Mouse (Mus musculus) neural tube, embryonic 11.5 days (tissue): ENCODE data around the gene 1110065P20Rik. TPM values are rescaled to one million over a fixed set of nuclear protein-coding genes. Genes with fewer than 3 reads are reported as not detected.

ENCODE experiments used
- ATAC-seq: fragments of 200-750 bp; cut with Nextera tagmentation; 2 replicates; pipeline ENCODE4 v1.8.0; 2017; ENCODE audit warnings: moderate number of reproducible peaks, mild to moderate bottlenecking, moderate TSS enrichment, moderate library complexity; ENCODE audit not compliant: insufficient read depth, low FRiP score, low TSS enrichment
- DNase-seq: peaks from one replicate; pipeline ENCODE4 v3.0.0-alpha.2; 2015; ENCODE audit warnings: low spot score
- H3K27ac ChIP-seq: fragments of 300-500 bp; sonication (generic); 2 replicates; pipeline ENCODE4 v1.5.1; 2014; ENCODE audit warnings: low read depth, mild to moderate bottlenecking, low read length
- H3K27me3 ChIP-seq: fragments of 300-500 bp; sonication (generic); 2 replicates; pipeline ENCODE4 v1.6.1; 2014; ENCODE audit warnings: mild to moderate bottlenecking, low read length, mixed read lengths; ENCODE audit not compliant: control insufficient read depth, insufficient read depth
- H3K36me3 ChIP-seq: fragments of 300-500 bp; sonication (generic); 2 replicates; pipeline ENCODE4 v1.6.1; 2014; ENCODE audit warnings: mild to moderate bottlenecking, low read length, moderate library complexity, mixed read lengths; ENCODE audit not compliant: control insufficient read depth, insufficient read depth
- H3K4me1 ChIP-seq: fragments of 300-500 bp; sonication (generic); 2 replicates; pipeline ENCODE4 v1.6.1; 2014; ENCODE audit warnings: low read length, mixed read lengths; ENCODE audit not compliant: control insufficient read depth, insufficient read depth
- H3K4me2 ChIP-seq: fragments of 300-500 bp; sonication (generic); 2 replicates; pipeline ENCODE4 v1.6.1; 2014; ENCODE audit warnings: low read depth, mild to moderate bottlenecking, moderate library complexity
- H3K4me3 ChIP-seq: fragments of 300-500 bp; sonication (generic); 2 replicates; pipeline ENCODE4 v1.5.1; 2014; ENCODE audit warnings: low read depth, low read length
- H3K9ac ChIP-seq: fragments of 300-500 bp; sonication (generic); 2 replicates; pipeline ENCODE4 v1.6.1; 2014; ENCODE audit warnings: mild to moderate bottlenecking, low read length
- H3K9me3 ChIP-seq: fragments of 300-500 bp; sonication (generic); 2 replicates; pipeline ENCODE4 v1.6.1; 2016; ENCODE audit warnings: low read length; ENCODE audit not compliant: control insufficient read depth
- WGBS: fragments of 180-500 bp; shearing (Covaris S2); extraction: QIAGEN DNeasy Blood & Tissue Kit; methylation state at CpG from one replicate; pipeline ENCODE4 v1.1.7; 2014; 5-methylcytosine and 5-hydroxymethylcytosine counted together
- polyA plus RNA-seq: library from polyadenylated mRNA; unstranded; fragments of >200 nt; fragmentation: Nextera tagmentation; extraction: Ambion mirVana; gene quantifications from 2 replicates; pipeline ENCODE4 v1.2.1, GENCODE M21; 2014

1110065P20Rik gene
- polyA plus RNA-seq, 1 experiment from 2014 or later, result 36.5 TPM

DNA sequence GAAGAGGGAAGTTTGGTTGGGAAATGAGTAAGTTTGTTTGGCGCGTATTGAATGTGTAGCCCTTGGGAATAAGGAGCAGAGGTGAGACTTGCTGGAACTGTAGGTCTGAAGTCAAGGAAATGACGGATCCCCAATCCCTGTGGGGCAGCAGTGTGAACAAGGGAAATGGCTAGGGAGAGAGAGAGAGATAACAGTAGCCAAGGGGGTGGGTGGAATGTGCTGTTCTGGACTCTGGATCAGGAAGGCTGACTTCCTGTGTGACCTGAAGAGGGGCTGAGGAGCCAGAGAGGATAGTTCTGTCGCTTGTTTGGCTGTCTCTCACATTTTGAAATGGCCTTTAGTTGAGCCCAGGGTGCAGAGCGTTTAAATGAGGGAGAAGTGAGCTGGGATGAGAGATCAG is 42.5 kb downstream of the 1110065P20Rik start:
- Histone ChIP-seq H3K36me3 (peaks cover 2% of the 10 kb centered on the region; the same call in 1 of the 2 replicates), H3K27ac (no peak overlapping the region), H3K4me2 (no peak overlapping the region), H3K4me3 (no peak overlapping the region), H3K9ac (no peak overlapping the region), H3K4me1 (peaks cover 2% of the 10 kb centered on the region), H3K9me3 (no peaks in the 10 kb centered on the region), H3K27me3 (no peaks in the 10 kb centered on the region)
- WGBS, result 87% methylated on average over 5 of the region's 5 CpGs
- DNase-seq, result no peak
- ATAC-seq, result no peak

- no peak for DNase-seq
- ATAC-seq, result no peak
- H3K4me2 ChIP-seq, result peak overlapping the region; percentile 89
- H3K27me3 ChIP-seq, result no peaks in the 10 kb centered on the region
- no peak overlapping the region for H3K27ac ChIP-seq
- peaks cover 7% of the 10 kb centered on the region for H3K4me1 ChIP-seq
- peak overlapping the region; percentile 73 for H3K4me3 ChIP-seq
- H3K9me3 ChIP-seq, result no peaks in the 10 kb centered on the region
- WGBS, result 88% methylated on average over 6 of the region's 6 CpGs
- H3K36me3 ChIP-seq, result peaks cover 2% of the 10 kb centered on the region; the same call in 1 of the 2 replicates
- H3K9ac ChIP-seq, result no peak overlapping the region; the same call in 1 of the 2 replicates
These were observed 47.6 kb downstream of the 1110065P20Rik start for GRCm38 (mm10) chr4:124803406-124803805.

DNA sequence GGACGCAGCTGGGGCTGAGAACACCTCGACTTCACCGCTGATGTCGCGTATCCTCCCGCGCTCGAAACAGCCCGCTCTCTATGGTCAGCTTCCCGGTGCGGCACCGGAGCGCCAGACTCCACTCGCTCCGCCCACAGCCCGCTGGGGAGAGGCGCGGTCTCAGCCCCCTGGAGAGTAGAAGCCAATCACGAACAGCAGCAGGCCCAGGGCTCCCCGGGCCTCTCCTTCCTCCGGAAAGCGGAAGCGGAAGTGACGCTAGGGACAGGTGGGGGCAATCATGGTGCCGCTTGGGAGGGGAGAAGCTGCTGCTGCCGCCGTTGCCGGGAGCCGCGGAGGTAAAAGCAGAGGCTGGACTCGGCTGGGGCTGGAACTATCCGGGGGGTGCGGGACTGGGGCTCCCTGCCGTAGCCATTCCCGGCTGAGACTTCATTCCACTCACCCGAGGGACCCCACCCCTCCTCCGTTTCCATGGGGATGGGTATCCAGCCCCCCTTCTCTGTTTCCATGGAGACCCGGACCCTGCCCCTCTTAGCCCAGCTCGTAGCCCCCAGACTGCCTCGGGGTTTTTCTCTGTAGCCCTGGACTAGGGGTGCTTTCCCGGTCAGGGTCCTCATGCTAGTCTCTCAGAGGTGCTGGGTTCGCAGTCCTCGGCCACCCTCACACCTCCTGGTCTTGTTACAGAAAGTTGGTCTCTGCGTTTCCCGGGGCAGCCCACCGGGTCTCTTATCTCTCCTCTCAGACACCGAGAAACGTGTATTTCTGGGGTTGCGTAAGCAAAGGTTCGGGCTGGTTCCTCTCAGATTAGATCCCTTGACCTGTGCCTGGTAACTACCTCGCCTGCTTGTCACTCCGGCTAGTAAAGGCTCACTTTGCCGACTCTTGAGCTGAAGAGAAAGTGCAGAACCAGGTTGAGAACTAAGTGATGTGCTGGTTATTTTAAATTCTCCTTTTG is 48.4 kb downstream of the 1110065P20Rik start:
- 3% methylated on average over 52 of the region's 53 CpGs for WGBS
- Histone ChIP-seq H3K27ac (peak overlapping the region; percentile 95), H3K9ac (peak overlapping the region; percentile 94), H3K36me3 (peaks cover 2% of the 10 kb centered on the region; the same call in 1 of the 2 replicates), H3K4me3 (peak overlapping the region; percentile 73), H3K4me2 (peak overlapping the region; percentile 89), H3K27me3 (no peaks in the 10 kb centered on the region), H3K4me1 (peaks cover 7% of the 10 kb centered on the region), H3K9me3 (no peaks in the 10 kb centered on the region)
- DNase-seq (peak; percentile 97), ATAC-seq (peak; percentile 99)

GRCm38 (mm10) chr4:124801552-124802308 is 49.3 kb downstream of the 1110065P20Rik start, which contains the start of gene Mtf1:
Gene Mtf1 (plus strand): TSS chr4:124802104.
- Histone ChIP-seq H3K4me2 (peak within 1 kb of the TSS; percentile 89), H3K36me3 (peaks cover 2% of the 10 kb centered on the region; the same call in 1 of the 2 replicates), H3K4me3 (peak within 1 kb of the TSS; percentile 73), H3K9me3 (no peaks in the 10 kb centered on the region), H3K9ac (peak within 1 kb of the TSS; percentile 94), H3K27me3 (no peaks in the 10 kb centered on the region), H3K27ac (peak within 1 kb of the TSS; percentile 95), H3K4me1 (peaks cover 7% of the 10 kb centered on the region)
- peak; percentile 92 for DNase-seq
- peak; percentile 72 for ATAC-seq
- WGBS, result 3% methylated on average over 20 of the region's 21 CpGs

Other genes with a start within 250 kb of the 1110065P20Rik start
- gene 3100002H09Rik, start 240.4 kb downstream of the 1110065P20Rik start, polyA plus RNA-seq, result 0.54 and 0.57 TPM in 2 replicates
- 17.0 and 17.1 TPM in 2 replicates for gene Pou3f1, start 194.4 kb downstream of the 1110065P20Rik start, polyA plus RNA-seq
- gene Utp11, start 157.6 kb downstream of the 1110065P20Rik start, polyA plus RNA-seq, result 54.0 and 56.7 TPM in 2 replicates
- 6.2 and 6.5 TPM in 2 replicates for gene Fhl3, start 150.5 kb downstream of the 1110065P20Rik start, polyA plus RNA-seq
- 196 TPM in 2 replicates for gene Sf3a3, start 136.4 kb downstream of the 1110065P20Rik start, polyA plus RNA-seq
- 24.9 and 25.5 TPM in 2 replicates for gene Inpp5b, start 109.3 kb downstream of the 1110065P20Rik start, polyA plus RNA-seq
- gene Mtf1, start 49.1 kb downstream of the 1110065P20Rik start, polyA plus RNA-seq, result 15.3 and 16.0 TPM in 2 replicates
- gene Yrdc, start 517 bp downstream of the 1110065P20Rik start, polyA plus RNA-seq, result 50.8 and 58.1 TPM in 2 replicates
- gene Maneal, start 11.0 kb upstream of the 1110065P20Rik start, polyA plus RNA-seq, result 9.1 and 11.8 TPM in 2 replicates
- gene Epha10, start 29.7 kb upstream of the 1110065P20Rik start, polyA plus RNA-seq, result 3.7 and 4.0 TPM in 2 replicates
- 4.9 and 6.5 TPM in 2 replicates for gene 9930104L06Rik, start 85.9 kb upstream of the 1110065P20Rik start, polyA plus RNA-seq
- gene Cdca8, start 88.1 kb upstream of the 1110065P20Rik start, polyA plus RNA-seq, result 181 and 186 TPM in 2 replicates
- 3.9 and 4.2 TPM in 2 replicates for gene Rspo1, start 135.2 kb upstream of the 1110065P20Rik start, polyA plus RNA-seq
- 86.6 and 88.5 TPM in 2 replicates for gene Gnl2, start 165.4 kb upstream of the 1110065P20Rik start, polyA plus RNA-seq
- 0.11 TPM in 1 of 2 replicates, not detected in the other for gene Dnali1, start 214.5 kb upstream of the 1110065P20Rik start, polyA plus RNA-seq
- gene Snip1, start 215.5 kb upstream of the 1110065P20Rik start, polyA plus RNA-seq, result 35.9 and 36.1 TPM in 2 replicates
- gene Meaf6, start 233.9 kb upstream of the 1110065P20Rik start, polyA plus RNA-seq, result 98.1 and 102 TPM in 2 replicates